Mouse (Mus musculus) bone marrow macrophage, adult 2 months (primary cell): Measurements from ENCODE around the gene Ssx2ip.

Experiments
- CTCF ChIP-seq: IDR thresholded peaks from 2 replicates; pipeline ENCODE4 v1.5.1; 2012; ENCODE audit warnings: low read depth, mild to moderate bottlenecking, low read length, moderate library complexity
- POLR2A ChIP-seq: IDR thresholded peaks from 2 replicates; pipeline ENCODE4 v1.6.1; 2012; ENCODE audit warnings: mild to moderate bottlenecking, low read depth, low read length, borderline replicate concordance

- no peak for TF ChIP-seq CTCF
- no peak for TF ChIP-seq POLR2A
Observed at GRCm38 (mm10) chr3:146433681-146434350, 29.4 kb downstream of the Ssx2ip start.
